Mouse (Mus musculus) induced T-regulatory cell, adult 2 months (primary cell): Measurements from ENCODE around the gene Foxo6.
A peak's percentile ranks its signal among the peaks of the same experiment; 100 is the strongest.

ENCODE experiments used
- DNase-seq: peaks from one replicate; pipeline ENCODE4 v3.0.0-alpha.2; 2012; ENCODE audit warnings: low read depth

Gene Foxo6

GRCm38 (mm10) chr4:120247412-120247811, 39.7 kb downstream of the Foxo6 start:
- DNase-seq, result no peak

- DNase-seq, result no peak
These were observed 41.1 kb downstream of the Foxo6 start for GRCm38 (mm10) chr4:120246086-120246485.

GRCm38 (mm10) chr4:120242783-120243262, 44.3 kb downstream of the Foxo6 start:
- no peak for DNase-seq

- DNase-seq, result no peak
These were observed 46.0 kb downstream of the Foxo6 start for GRCm38 (mm10) chr4:120241106-120241505.

GRCm38 (mm10) chr4:120239419-120239818, 47.7 kb downstream of the Foxo6 start:
- DNase-seq, result peak; percentile 4

- DNase-seq, result no peak
These were observed 53.9 kb downstream of the Foxo6 start for GRCm38 (mm10) chr4:120233243-120233642.

- DNase-seq, result no peak
These were observed 54.6 kb downstream of the Foxo6 start for GRCm38 (mm10) chr4:120232541-120232940.

- no peak for DNase-seq
These were observed 55.2 kb downstream of the Foxo6 start for GRCm38 (mm10) chr4:120231982-120232381.

- DNase-seq, result peak; percentile 47
These were observed 56.9 kb downstream of the Foxo6 start for GRCm38 (mm10) chr4:120230256-120230649.

GRCm38 (mm10) chr4:120229505-120230255, 57.5 kb downstream of the Foxo6 start:
- DNase-seq, result no peak

GRCm38 (mm10) chr4:120228613-120229012, 58.5 kb downstream of the Foxo6 start:
- no peak for DNase-seq

GRCm38 (mm10) chr4:120227224-120227623, 59.9 kb downstream of the Foxo6 start:
- no peak for DNase-seq

GRCm38 (mm10) chr4:120226682-120227081, 60.5 kb downstream of the Foxo6 start:
- no peak for DNase-seq

GRCm38 (mm10) chr4:120225135-120225780, 61.9 kb downstream of the Foxo6 start:
- peak; percentile 53 for DNase-seq

- DNase-seq, result no peak
These were observed 63.3 kb downstream of the Foxo6 start for GRCm38 (mm10) chr4:120223805-120224204.

- no peak for DNase-seq
These were observed 63.9 kb downstream of the Foxo6 start for GRCm38 (mm10) chr4:120223108-120223745.

- DNase-seq, result no peak
These were observed 65.4 kb downstream of the Foxo6 start for GRCm38 (mm10) chr4:120221708-120222107.

GRCm38 (mm10) chr4:120218878-120219277, 68.3 kb downstream of the Foxo6 start:
- no peak for DNase-seq
